Mouse (Mus musculus) granulocyte monocyte progenitor cell, adult 5-6 weeks (primary cell): ENCODE measurements around the gene Lrrc10b. TPM values are rescaled to one million over a fixed set of nuclear protein-coding genes. Genes with fewer than 3 reads are reported as not detected.

Source experiments
- ATAC-seq: replicated peaks from 2 replicates; pipeline ENCODE4 v1.8.0; 2016; ENCODE audit warnings: mild to moderate bottlenecking, moderate TSS enrichment, inconsistent platforms; ENCODE audit not compliant: poor library complexity, severe bottlenecking
- total RNA-seq, 2 experiments: library from RNA; stranded (forward) in 1 of 2; stranded (reverse) in 1 of 2; fragments of 200-712, 200-1000 nt in 1 of 2; fragments of >200 nt in 1 of 2; fragmentation: Nextera tagmentation in 1 of 2; gene quantifications; 2 replicates each; pipeline ENCODE4 v1.2.3; 2014 to 2017

Gene Lrrc10b
- total RNA-seq, 2 experiments from 2014 or later = not detected

DNA sequence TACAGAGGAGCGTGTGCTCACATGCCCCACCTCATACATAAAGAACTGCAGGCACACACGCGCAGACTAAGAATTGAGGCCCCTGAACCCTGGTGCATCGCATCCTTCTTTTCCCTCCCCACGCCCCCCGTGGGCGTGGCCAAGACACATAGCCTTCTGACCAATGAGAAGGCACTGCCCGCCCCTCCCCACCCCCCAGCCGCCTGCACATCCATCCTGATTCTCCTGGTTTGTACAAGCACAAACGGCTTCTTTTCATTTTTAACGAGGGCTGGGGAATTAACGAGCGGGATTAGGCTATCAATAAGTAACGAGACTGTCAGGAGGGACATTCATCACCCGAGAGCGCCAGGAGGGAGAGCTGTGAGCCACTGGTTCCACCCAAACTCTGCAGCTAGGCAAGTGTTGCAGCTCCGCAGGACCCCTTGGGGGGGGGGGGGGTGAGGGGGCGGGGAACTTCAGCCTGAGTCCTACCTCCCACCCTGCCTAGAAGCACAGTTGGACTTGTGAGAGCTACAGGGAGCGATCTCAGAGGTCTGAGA lies 43.5 kb downstream of the Lrrc10b start:
- ATAC-seq = no peak

Other genes with a start within 250 kb of the Lrrc10b start
- not detected in 2 replicates for gene Myrf, start 216.7 kb downstream of the Lrrc10b start, total RNA-seq (2014; fragmentation: Nextera tagmentation)
- not detected in 2 replicates for gene Myrf, start 216.7 kb downstream of the Lrrc10b start, total RNA-seq (2017)
- 0.26 TPM in 1 of 2 replicates, not detected in the other for gene Dagla, start 152.6 kb downstream of the Lrrc10b start, total RNA-seq (2014; fragmentation: Nextera tagmentation)
- gene Dagla, start 152.6 kb downstream of the Lrrc10b start, total RNA-seq (2017) = not detected in 2 replicates
- not detected in 2 replicates for gene Syt7, start 68.4 kb downstream of the Lrrc10b start, total RNA-seq (2014; fragmentation: Nextera tagmentation)
- gene Syt7, start 68.4 kb downstream of the Lrrc10b start, total RNA-seq (2017) = not detected in 2 replicates
- 1.2 TPM in 1 of 2 replicates, not detected in the other for gene Ppp1r32, start 25.5 kb upstream of the Lrrc10b start, total RNA-seq (2014; fragmentation: Nextera tagmentation)
- gene Ppp1r32, start 25.5 kb upstream of the Lrrc10b start, total RNA-seq (2017) = not detected in 2 replicates
- gene Cpsf7, start 67.8 kb upstream of the Lrrc10b start, total RNA-seq (2014; fragmentation: Nextera tagmentation) = 73.3 and 88.9 TPM in 2 replicates
- gene Cpsf7, start 67.8 kb upstream of the Lrrc10b start, total RNA-seq (2017) = 34.5 and 36.4 TPM in 2 replicates
- 42.9 and 44.4 TPM in 2 replicates for gene Sdhaf2, start 68.7 kb upstream of the Lrrc10b start, total RNA-seq (2014; fragmentation: Nextera tagmentation)
- 48.7 and 58.9 TPM in 2 replicates for gene Sdhaf2, start 68.7 kb upstream of the Lrrc10b start, total RNA-seq (2017)
- gene Tmem216, start 98.8 kb upstream of the Lrrc10b start, total RNA-seq (2014; fragmentation: Nextera tagmentation) = 30.4 and 39.5 TPM in 2 replicates
- gene Tmem216, start 98.8 kb upstream of the Lrrc10b start, total RNA-seq (2017) = 19.9 and 27.1 TPM in 2 replicates
- 35.1 and 39.7 TPM in 2 replicates for gene Cyb561a3, start 119.7 kb upstream of the Lrrc10b start, total RNA-seq (2014; fragmentation: Nextera tagmentation)
- gene Cyb561a3, start 119.7 kb upstream of the Lrrc10b start, total RNA-seq (2017) = 21.7 and 31.3 TPM in 2 replicates
- 24.4 and 28.6 TPM in 2 replicates for gene Tmem138, start 119.9 kb upstream of the Lrrc10b start, total RNA-seq (2014; fragmentation: Nextera tagmentation)
- 5.8 and 8.1 TPM in 2 replicates for gene Tmem138, start 119.9 kb upstream of the Lrrc10b start, total RNA-seq (2017)
- 174 and 186 TPM in 2 replicates for gene Ddb1, start 147.9 kb upstream of the Lrrc10b start, total RNA-seq (2014; fragmentation: Nextera tagmentation)
- gene Ddb1, start 147.9 kb upstream of the Lrrc10b start, total RNA-seq (2017) = 345 and 427 TPM in 2 replicates
- gene Tkfc, start 148.2 kb upstream of the Lrrc10b start, total RNA-seq (2014; fragmentation: Nextera tagmentation) = 12.8 and 13.0 TPM in 2 replicates
- 5.0 and 7.1 TPM in 2 replicates for gene Tkfc, start 148.2 kb upstream of the Lrrc10b start, total RNA-seq (2017)
- gene Vwce, start 176.7 kb upstream of the Lrrc10b start, total RNA-seq (2014; fragmentation: Nextera tagmentation) = not detected in 2 replicates
- gene Vwce, start 176.7 kb upstream of the Lrrc10b start, total RNA-seq (2017) = 1.1 TPM in 1 of 2 replicates, not detected in the other
- gene Pga5, start 220.6 kb upstream of the Lrrc10b start, total RNA-seq (2014; fragmentation: Nextera tagmentation) = not detected in 2 replicates
- not detected in 2 replicates for gene Pga5, start 220.6 kb upstream of the Lrrc10b start, total RNA-seq (2017)
- 21.1 and 23.8 TPM in 2 replicates for gene Vps37c, start 231.3 kb upstream of the Lrrc10b start, total RNA-seq (2014; fragmentation: Nextera tagmentation)
- gene Vps37c, start 231.3 kb upstream of the Lrrc10b start, total RNA-seq (2017) = 15.3 and 20.0 TPM in 2 replicates